Mouse (Mus musculus): Measurements from ENCODE around the gene Exosc10. TPM values are rescaled to one million over a fixed set of nuclear protein-coding genes. Genes with fewer than 3 reads are reported as not detected.

The Exosc10 gene
- polyA plus RNA-seq, 1 experiment from 2014 or later, result 112 TPM

- WGBS, result 96% methylated on average over 4 of the region's 4 CpGs
- H3K27ac ChIP-seq (replicated peaks; ENCODE audit: low read depth, low read length), result no peak overlapping the region
- H3K4me3 ChIP-seq (ENCODE audit: low read depth, low read length), result no peak overlapping the region
- no peaks in the 10 kb centered on the region for H3K9me3 ChIP-seq (ENCODE audit: control insufficient read depth, low read length)
- H3K27me3 ChIP-seq (ENCODE audit: control insufficient read depth, insufficient read depth, low read length), result no peaks in the 10 kb centered on the region
- H3K36me3 ChIP-seq (ENCODE audit: control insufficient read depth, insufficient read depth, low read length), result peaks cover 48% of the 10 kb centered on the region
- H3K9ac ChIP-seq (ENCODE audit: low read length), result no peak overlapping the region
- no peaks in the 10 kb centered on the region; the same call in 1 of the 2 replicates for H3K4me1 ChIP-seq (ENCODE audit: control insufficient read depth, insufficient read depth, low read length)
- ATAC-seq (ENCODE audit: insufficient number of reproducible peaks, low FRiP score, low TSS enrichment, low read depth), result no peak
- DNase-seq (ENCODE audit: low spot score), result no peak
- H3K4me2 ChIP-seq (ENCODE audit: low read depth, severe bottlenecking), result no peak overlapping the region
Measured at GRCm38 (mm10) chr4:148622485-148622884, 64.3 kb downstream of the Exosc10 start.

GRCm38 (mm10) chr4:148623609-148624008, 65.4 kb downstream of the Exosc10 start:
- no peaks in the 10 kb centered on the region for H3K9me3 ChIP-seq (ENCODE audit: control insufficient read depth, low read length)
- no peaks in the 10 kb centered on the region; the same call in 1 of the 2 replicates for H3K4me1 ChIP-seq (ENCODE audit: control insufficient read depth, insufficient read depth, low read length)
- no peak overlapping the region for H3K9ac ChIP-seq (ENCODE audit: low read length)
- peaks cover 42% of the 10 kb centered on the region for H3K36me3 ChIP-seq (ENCODE audit: control insufficient read depth, insufficient read depth, low read length)
- no peak overlapping the region for H3K4me3 ChIP-seq (ENCODE audit: low read depth, low read length)
- DNase-seq (ENCODE audit: low spot score) (no peak), ATAC-seq (ENCODE audit: insufficient number of reproducible peaks, low FRiP score, low TSS enrichment, low read depth) (no peak)
- H3K27ac ChIP-seq (replicated peaks; ENCODE audit: low read depth, low read length), result no peak overlapping the region
- no peak overlapping the region for H3K4me2 ChIP-seq (ENCODE audit: low read depth, severe bottlenecking)
- 90% methylated on average over 4 of the region's 4 CpGs for WGBS
- H3K27me3 ChIP-seq (ENCODE audit: control insufficient read depth, insufficient read depth, low read length), result no peaks in the 10 kb centered on the region

- Histone ChIP-seq H3K4me3 (ENCODE audit: low read depth, low read length) (peak overlapping the region; percentile 16; the same call in 1 of the 2 replicates), H3K4me2 (ENCODE audit: low read depth, severe bottlenecking) (peak overlapping the region; percentile 28), H3K27ac (replicated peaks; ENCODE audit: low read depth, low read length) (no peak overlapping the region), H3K9ac (ENCODE audit: low read length) (no peak overlapping the region), H3K27me3 (ENCODE audit: control insufficient read depth, insufficient read depth, low read length) (no peaks in the 10 kb centered on the region), H3K4me1 (ENCODE audit: control insufficient read depth, insufficient read depth, low read length) (no peaks in the 10 kb centered on the region; the same call in 1 of the 2 replicates), H3K36me3 (ENCODE audit: control insufficient read depth, insufficient read depth, low read length) (peaks cover 28% of the 10 kb centered on the region), H3K9me3 (ENCODE audit: control insufficient read depth, low read length) (no peaks in the 10 kb centered on the region)
- DNase-seq (ENCODE audit: low spot score) (no peak), ATAC-seq (ENCODE audit: insufficient number of reproducible peaks, low FRiP score, low TSS enrichment, low read depth) (no peak)
- WGBS, result 89% methylated on average over 10 of the region's 10 CpGs
Measured at GRCm38 (mm10) chr4:148625010-148625409, 66.8 kb downstream of the Exosc10 start.

- Histone ChIP-seq H3K9ac (ENCODE audit: low read length) (peak overlapping the region; percentile 99), H3K4me1 (ENCODE audit: control insufficient read depth, insufficient read depth, low read length) (no peaks in the 10 kb centered on the region; the same call in 1 of the 2 replicates), H3K4me3 (ENCODE audit: low read depth, low read length) (peak overlapping the region; percentile 92), H3K27me3 (ENCODE audit: control insufficient read depth, insufficient read depth, low read length) (no peaks in the 10 kb centered on the region), H3K36me3 (ENCODE audit: control insufficient read depth, insufficient read depth, low read length) (peaks cover 23% of the 10 kb centered on the region), H3K27ac (replicated peaks; ENCODE audit: low read depth, low read length) (peak overlapping the region; percentile 91), H3K4me2 (ENCODE audit: low read depth, severe bottlenecking) (peak overlapping the region; percentile 47), H3K9me3 (ENCODE audit: control insufficient read depth, low read length) (no peaks in the 10 kb centered on the region)
- DNase-seq (ENCODE audit: low spot score), result peak; percentile 61
- WGBS, result under 1% methylated on average over 57 of the region's 57 CpGs
- peak; percentile 23; the same call in 1 of the 2 replicates for ATAC-seq (ENCODE audit: insufficient number of reproducible peaks, low FRiP score, low TSS enrichment, low read depth)
Measured at GRCm38 (mm10) chr4:148625756-148626622, 67.8 kb downstream of the Exosc10 start.

GRCm38 (mm10) chr4:148626623-148627185, 68.5 kb downstream of the Exosc10 start, which contains the start of gene Tardbp:
Gene Tardbp (minus strand): TSS chr4:148627019.
- Histone ChIP-seq H3K4me1 (ENCODE audit: control insufficient read depth, insufficient read depth, low read length) (no peaks in the 10 kb centered on the region; the same call in 1 of the 2 replicates), H3K9ac (ENCODE audit: low read length) (peak within 1 kb of the TSS; percentile 99), H3K27me3 (ENCODE audit: control insufficient read depth, insufficient read depth, low read length) (no peaks in the 10 kb centered on the region), H3K9me3 (ENCODE audit: control insufficient read depth, low read length) (no peaks in the 10 kb centered on the region), H3K36me3 (ENCODE audit: control insufficient read depth, insufficient read depth, low read length) (peaks cover 19% of the 10 kb centered on the region), H3K4me2 (ENCODE audit: low read depth, severe bottlenecking) (peak within 1 kb of the TSS; percentile 47), H3K27ac (replicated peaks; ENCODE audit: low read depth, low read length) (peak within 1 kb of the TSS; percentile 91), H3K4me3 (ENCODE audit: low read depth, low read length) (peak within 1 kb of the TSS; percentile 92)
- ATAC-seq (ENCODE audit: insufficient number of reproducible peaks, low FRiP score, low TSS enrichment, low read depth) (peak; percentile 91), DNase-seq (ENCODE audit: low spot score) (peak; percentile 97)
- WGBS, result under 1% methylated on average over 51 of the region's 51 CpGs

GRCm38 (mm10) chr4:148627246-148627645, 69.0 kb downstream of the Exosc10 start:
- H3K4me1 ChIP-seq (ENCODE audit: control insufficient read depth, insufficient read depth, low read length), result no peaks in the 10 kb centered on the region; the same call in 1 of the 2 replicates
- H3K9ac ChIP-seq (ENCODE audit: low read length), result peak overlapping the region; percentile 99
- 62% methylated on average over 3 of the region's 3 CpGs for WGBS
- H3K4me3 ChIP-seq (ENCODE audit: low read depth, low read length), result peak overlapping the region; percentile 92
- H3K9me3 ChIP-seq (ENCODE audit: control insufficient read depth, low read length), result no peaks in the 10 kb centered on the region
- DNase-seq (ENCODE audit: low spot score) (no peak), ATAC-seq (ENCODE audit: insufficient number of reproducible peaks, low FRiP score, low TSS enrichment, low read depth) (peak; percentile 29; the same call in 1 of the 2 replicates)
- H3K4me2 ChIP-seq (ENCODE audit: low read depth, severe bottlenecking), result peak overlapping the region; percentile 24
- no peak overlapping the region for H3K27ac ChIP-seq (replicated peaks; ENCODE audit: low read depth, low read length)
- H3K27me3 ChIP-seq (ENCODE audit: control insufficient read depth, insufficient read depth, low read length), result no peaks in the 10 kb centered on the region
- peaks cover 15% of the 10 kb centered on the region; the same call in 1 of the 2 replicates for H3K36me3 ChIP-seq (ENCODE audit: control insufficient read depth, insufficient read depth, low read length)

Other genes with a start within 250 kb of the Exosc10 start
- gene Ubiad1, start 113.7 kb upstream of the Exosc10 start, polyA plus RNA-seq (2014; fragmentation: Nextera tagmentation; extraction: Ambion mirVana), result 15.2 and 15.9 TPM in 2 replicates
- 23.0 and 27.3 TPM in 2 replicates for gene Mtor, start 109.8 kb upstream of the Exosc10 start, polyA plus RNA-seq (2014; fragmentation: Nextera tagmentation; extraction: Ambion mirVana)
- 0.11 and 0.17 TPM in 2 replicates for gene Angptl7, start 58.0 kb upstream of the Exosc10 start, polyA plus RNA-seq (2014; fragmentation: Nextera tagmentation; extraction: Ambion mirVana)
- 212 and 222 TPM in 2 replicates for gene Srm, start 33.1 kb downstream of the Exosc10 start, polyA plus RNA-seq (2014; fragmentation: Nextera tagmentation; extraction: Ambion mirVana)
- gene Masp2, start 44.1 kb downstream of the Exosc10 start, polyA plus RNA-seq (2014; fragmentation: Nextera tagmentation; extraction: Ambion mirVana), result 0.16 TPM in 1 of 2 replicates, not detected in the other
- 198 and 237 TPM in 2 replicates for gene Tardbp, start 68.6 kb downstream of the Exosc10 start, polyA plus RNA-seq (2014; fragmentation: Nextera tagmentation; extraction: Ambion mirVana)
- gene Gm572, start 84.9 kb downstream of the Exosc10 start, polyA plus RNA-seq (2014; fragmentation: Nextera tagmentation; extraction: Ambion mirVana), result not detected in 2 replicates
- 1.5 and 1.6 TPM in 2 replicates for gene Casz1, start 246.0 kb downstream of the Exosc10 start, polyA plus RNA-seq (2014; fragmentation: Nextera tagmentation; extraction: Ambion mirVana)